25 mouse cellular contexts compared by ENCODE assay signal in genomic region chr11:63293485-63293884, GRCm38 (mm10).
"Had no signal": no experiment of that assay in that cellular context is flagged by ENCODE, and none has a peak within 500 bp of the region (broad histone marks: within the 10 kb centered on the region; RNA-seq: fewer than 3 reads in every experiment).

No protein-coding gene starts in this region.

- H3K4me1 ChIP-seq: hindbrain, embryonic 13.5 days; hindbrain, embryonic 15.5 days; liver, embryonic 13.5 days; liver, embryonic 15.5 days had no signal

- ATAC-seq: hindbrain, postnatal 0 days; intestine, embryonic 16.5 days; liver, postnatal 0 days had no signal

- H3K9me3 ChIP-seq: heart, embryonic 12.5 days; hindbrain, embryonic 13.5 days; hindbrain, embryonic 15.5 days; kidney, embryonic 15.5 days; limb, embryonic 10.5 days; limb, embryonic 12.5 days; liver, embryonic 13.5 days; liver, embryonic 15.5 days had no signal

- H3K4me2 ChIP-seq: heart, embryonic 12.5 days; hindbrain, embryonic 13.5 days; hindbrain, embryonic 15.5 days; kidney, embryonic 15.5 days; limb, embryonic 12.5 days; liver, embryonic 11.5 days; liver, embryonic 13.5 days; liver, embryonic 15.5 days had no signal

- H3K9ac ChIP-seq: heart, embryonic 12.5 days; hindbrain, embryonic 13.5 days; hindbrain, embryonic 15.5 days; kidney, embryonic 15.5 days; limb, embryonic 12.5 days; liver, embryonic 13.5 days; liver, embryonic 15.5 days; liver, postnatal 0 days had no signal

- H3K36me3 ChIP-seq: heart, embryonic 12.5 days; hindbrain, embryonic 13.5 days; hindbrain, embryonic 15.5 days; kidney, embryonic 15.5 days; limb, embryonic 10.5 days; limb, embryonic 12.5 days; liver, embryonic 13.5 days; liver, embryonic 15.5 days had no signal

- DNase-seq: gastrocnemius, postnatal 14 days; gastrocnemius, postnatal 36 days; heart, adult 11 months; heart, adult 2 months; heart, postnatal 10 days; heart, postnatal 36 days; kidney, adult 11 months; kidney, adult 8-10 months; kidney, postnatal 14 days; kidney, postnatal 36 days; layer of hippocampus, adult 9-11 months; layer of hippocampus, postnatal 36 days; liver; liver, embryonic 13.5 days; liver, postnatal 0 days had no signal

- H3K4me3 ChIP-seq: heart, adult 2 months; heart, embryonic 12.5 days; hindbrain, embryonic 13.5 days; hindbrain, embryonic 15.5 days; kidney, embryonic 15.5 days; limb, embryonic 10.5 days; limb, embryonic 12.5 days; liver, embryonic 13.5 days; liver, embryonic 15.5 days had no signal

- H3K27me3 ChIP-seq: heart, embryonic 12.5 days; hindbrain, embryonic 13.5 days; hindbrain, embryonic 15.5 days; liver, embryonic 13.5 days; liver, embryonic 15.5 days had no signal

- H3K27ac ChIP-seq: heart, adult 2 months; hindbrain, embryonic 13.5 days; hindbrain, embryonic 15.5 days; hindbrain, postnatal 0 days; kidney, embryonic 15.5 days; limb, embryonic 10.5 days; limb, embryonic 12.5 days; liver, embryonic 13.5 days; liver, embryonic 15.5 days had no signal
